Mouse (Mus musculus): Measurements from ENCODE around the gene Ppm1b.
"Not testable (repeated sequence)": the region's sequence is repeated elsewhere in the genome, so short reads cannot be mapped to it uniquely, and the experiment has no call there.

The Ppm1b gene

GRCm38 (mm10) chr17:84956441-84956840, at the start of gene Ppm1b:
TSS of gene Ppm1b (plus strand) at chr17:84956741.
- DNase-seq (ENCODE audit: extremely low spot score, low read depth, low spot score), result no peak

- no peak for DNase-seq (ENCODE audit: extremely low spot score, low read depth, low spot score)
These were observed 34.7 kb upstream of the Ppm1b start for GRCm38 (mm10) chr17:84921666-84922376.

DNA sequence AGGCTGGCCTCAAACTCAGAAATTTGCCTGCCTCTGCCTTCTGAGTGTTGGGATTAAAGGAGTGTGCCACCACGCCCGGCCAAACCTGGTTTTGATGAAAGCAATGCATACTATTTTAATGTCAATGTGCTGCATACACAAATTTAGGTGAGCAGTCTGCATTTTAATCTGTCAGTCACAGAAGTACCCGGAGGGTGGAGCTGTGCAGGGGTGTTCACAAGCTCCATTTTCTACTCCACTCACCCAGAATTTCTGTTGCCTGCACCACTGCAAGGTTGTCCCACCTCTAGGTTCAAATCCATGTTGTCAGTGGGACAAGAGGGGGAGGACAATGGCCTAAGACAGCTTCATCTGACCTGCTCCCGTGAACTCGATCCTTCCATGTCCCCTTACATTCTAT, 31.8 kb upstream of the Ppm1b start:
- no peak for DNase-seq (ENCODE audit: extremely low spot score, low read depth, low spot score)

DNA sequence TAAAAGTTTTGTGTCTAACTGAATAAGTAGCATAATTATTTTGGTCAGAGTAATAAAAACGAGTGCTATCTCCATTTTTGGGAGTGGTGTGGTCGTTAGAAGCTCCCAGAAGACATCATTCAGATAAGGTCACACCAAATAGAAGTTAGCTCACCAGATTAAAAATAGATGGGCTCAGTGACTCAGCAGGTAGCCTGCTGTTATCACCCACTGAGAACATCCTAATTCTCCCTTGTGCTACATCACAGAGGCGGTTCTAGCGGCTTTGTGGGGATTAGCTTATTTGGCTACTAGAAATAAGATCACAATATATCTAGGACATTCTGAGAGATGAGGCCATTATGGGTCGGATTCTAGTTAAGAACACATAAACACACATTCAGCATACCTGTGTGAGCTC, 30.3 kb upstream of the Ppm1b start:
- DNase-seq (ENCODE audit: extremely low spot score, low read depth, low spot score), result no peak

GRCm38 (mm10) chr17:84927580-84927979, 29.0 kb upstream of the Ppm1b start:
- no peak for DNase-seq (ENCODE audit: extremely low spot score, low read depth, low spot score)

- DNase-seq (ENCODE audit: extremely low spot score, low read depth, low spot score), result no peak
These were observed 23.6 kb upstream of the Ppm1b start for GRCm38 (mm10) chr17:84932943-84933342.

GRCm38 (mm10) chr17:84933968-84934367, 22.6 kb upstream of the Ppm1b start:
- DNase-seq (ENCODE audit: extremely low spot score, low read depth, low spot score), result no peak

DNA sequence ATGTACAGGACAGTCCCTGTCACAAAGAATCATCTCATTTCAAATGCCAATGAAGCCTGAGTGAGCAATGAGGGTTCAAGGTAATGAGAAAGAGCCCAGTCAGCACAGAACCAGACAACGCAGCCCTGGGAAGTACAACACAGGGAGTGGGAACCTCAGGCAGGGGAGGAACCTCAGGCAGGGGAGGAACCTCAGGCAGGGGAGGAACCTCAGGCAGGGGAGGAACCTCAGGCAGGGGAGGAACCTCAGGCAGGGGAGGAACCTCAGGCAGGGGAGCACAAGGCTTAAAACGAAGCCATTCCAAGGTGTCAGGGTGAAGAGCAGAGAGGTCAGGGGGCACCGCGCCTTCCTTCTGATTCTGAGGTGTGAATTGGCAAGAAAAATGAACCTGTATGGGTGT, 20.9 kb upstream of the Ppm1b start:
- DNase-seq (ENCODE audit: extremely low spot score, low read depth, low spot score), result not testable (repeated sequence)

DNA sequence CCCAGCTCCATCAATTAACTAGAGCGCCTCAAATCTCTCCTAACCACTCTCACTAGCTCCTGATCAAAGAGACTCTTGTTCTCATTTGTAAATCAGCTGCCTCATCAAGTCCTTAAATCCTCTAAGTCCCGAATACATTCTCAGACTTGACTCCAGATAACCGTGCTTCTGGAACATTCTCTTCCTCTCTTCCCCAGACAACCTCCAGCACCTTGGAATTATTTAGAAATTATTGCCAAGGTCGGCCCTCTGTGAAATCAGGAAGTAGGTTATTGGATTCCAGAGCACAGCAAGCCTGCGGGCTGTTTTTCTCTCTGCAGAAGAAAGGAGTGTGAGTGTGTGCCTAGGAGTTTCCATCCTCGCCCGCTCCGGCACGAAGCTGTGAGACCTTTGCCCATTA, 20.2 kb upstream of the Ppm1b start:
- DNase-seq (ENCODE audit: extremely low spot score, low read depth, low spot score), result no peak

- DNase-seq (ENCODE audit: extremely low spot score, low read depth, low spot score), result no peak
These were observed 19.7 kb upstream of the Ppm1b start for GRCm38 (mm10) chr17:84936809-84937208.

GRCm38 (mm10) chr17:84937220-84937619, 19.3 kb upstream of the Ppm1b start:
- no peak for DNase-seq (ENCODE audit: extremely low spot score, low read depth, low spot score)

DNA sequence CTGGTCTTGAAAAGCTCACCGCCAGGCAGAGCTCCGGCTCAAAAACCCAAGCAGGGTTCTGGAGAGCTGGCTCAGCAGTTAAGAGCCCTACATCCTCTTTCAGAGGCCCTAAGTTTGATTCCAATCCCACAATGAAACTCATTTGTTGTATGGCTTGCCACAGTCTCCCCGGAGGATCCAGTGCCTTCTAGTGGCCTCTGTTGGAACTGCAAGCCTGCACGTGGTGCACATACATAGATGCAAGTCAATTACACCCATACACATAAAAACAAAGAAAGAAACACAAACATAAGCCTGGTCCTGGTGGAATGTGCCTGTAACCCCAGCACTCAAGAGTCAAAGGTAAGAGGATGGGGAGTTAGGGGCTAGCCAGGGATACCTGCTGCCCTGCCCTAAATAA, 18.3 kb upstream of the Ppm1b start:
- DNase-seq (ENCODE audit: extremely low spot score, low read depth, low spot score), result no peak

GRCm38 (mm10) chr17:84940017-84940731, 16.4 kb upstream of the Ppm1b start:
- no peak for DNase-seq (ENCODE audit: extremely low spot score, low read depth, low spot score)

- no peak for DNase-seq (ENCODE audit: extremely low spot score, low read depth, low spot score)
These were observed 15.2 kb upstream of the Ppm1b start for GRCm38 (mm10) chr17:84941291-84941868.

- no peak for DNase-seq (ENCODE audit: extremely low spot score, low read depth, low spot score)
These were observed 14.0 kb upstream of the Ppm1b start for GRCm38 (mm10) chr17:84942358-84943032.

DNA sequence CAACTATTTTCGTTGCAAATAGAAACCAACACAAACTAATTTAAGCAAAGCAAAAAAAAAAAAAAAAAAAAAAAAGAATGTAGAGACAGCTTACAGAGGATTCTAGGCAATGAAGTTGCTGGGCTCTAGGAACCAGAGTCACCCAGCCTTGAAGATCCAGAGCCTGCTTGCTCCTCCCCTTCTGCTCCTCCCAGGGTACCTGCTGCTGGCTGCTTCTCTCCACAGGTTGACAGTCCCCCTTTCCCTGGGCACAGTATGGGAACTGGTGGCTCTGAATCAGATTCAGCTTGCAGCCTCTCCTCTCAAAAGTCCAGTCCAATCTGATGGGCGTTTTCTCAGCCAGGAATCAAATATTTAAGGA, 13.5 kb upstream of the Ppm1b start:
- no peak for DNase-seq (ENCODE audit: extremely low spot score, low read depth, low spot score)

- DNase-seq (ENCODE audit: extremely low spot score, low read depth, low spot score), result no peak
These were observed 12.2 kb upstream of the Ppm1b start for GRCm38 (mm10) chr17:84944348-84944747.

DNA sequence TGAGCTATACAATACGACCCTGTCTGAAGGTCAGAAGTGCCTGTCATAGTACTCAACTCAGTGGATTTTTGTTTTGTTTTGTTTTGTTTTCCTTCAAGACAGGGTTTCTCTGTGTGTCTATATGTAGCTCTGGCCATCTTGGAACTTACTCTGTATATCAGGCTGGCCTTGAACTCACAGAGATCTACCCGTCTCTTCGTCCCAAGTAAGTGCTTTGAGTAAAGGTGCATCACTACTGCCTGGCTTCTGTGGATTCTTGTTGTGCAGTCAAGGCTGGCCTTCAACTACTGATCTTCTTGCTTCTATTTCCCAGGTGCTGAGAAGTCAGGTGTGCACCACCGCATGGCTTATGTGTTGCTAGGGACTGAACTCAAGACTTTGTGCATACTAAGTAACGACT, 4.0 kb upstream of the Ppm1b start:
- DNase-seq (ENCODE audit: extremely low spot score, low read depth, low spot score), result no peak

DNA sequence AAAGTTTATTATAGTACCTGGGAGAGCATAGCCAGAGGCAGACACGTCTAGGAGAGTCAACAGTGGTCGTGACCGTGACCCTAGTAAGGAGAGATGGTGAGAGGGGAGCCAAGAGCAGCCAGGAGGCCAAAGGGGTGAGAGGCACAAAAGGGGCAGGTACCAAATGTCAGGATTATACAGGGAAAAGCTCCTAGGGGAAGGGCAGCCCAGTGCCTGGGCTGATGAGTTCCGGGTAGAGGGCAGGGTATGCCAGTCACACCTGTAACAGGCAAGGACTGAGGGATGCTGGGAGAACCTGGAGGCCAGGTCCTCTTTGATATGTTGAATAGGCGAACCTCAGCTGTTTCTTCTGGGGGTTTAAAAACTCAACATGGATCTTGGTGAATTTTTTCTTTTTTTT, 2.8 kb upstream of the Ppm1b start:
- DNase-seq (ENCODE audit: extremely low spot score, low read depth, low spot score), result no peak

GRCm38 (mm10) chr17:84954881-84955280, 1.7 kb upstream of the Ppm1b start:
- no peak for DNase-seq (ENCODE audit: extremely low spot score, low read depth, low spot score)

DNA sequence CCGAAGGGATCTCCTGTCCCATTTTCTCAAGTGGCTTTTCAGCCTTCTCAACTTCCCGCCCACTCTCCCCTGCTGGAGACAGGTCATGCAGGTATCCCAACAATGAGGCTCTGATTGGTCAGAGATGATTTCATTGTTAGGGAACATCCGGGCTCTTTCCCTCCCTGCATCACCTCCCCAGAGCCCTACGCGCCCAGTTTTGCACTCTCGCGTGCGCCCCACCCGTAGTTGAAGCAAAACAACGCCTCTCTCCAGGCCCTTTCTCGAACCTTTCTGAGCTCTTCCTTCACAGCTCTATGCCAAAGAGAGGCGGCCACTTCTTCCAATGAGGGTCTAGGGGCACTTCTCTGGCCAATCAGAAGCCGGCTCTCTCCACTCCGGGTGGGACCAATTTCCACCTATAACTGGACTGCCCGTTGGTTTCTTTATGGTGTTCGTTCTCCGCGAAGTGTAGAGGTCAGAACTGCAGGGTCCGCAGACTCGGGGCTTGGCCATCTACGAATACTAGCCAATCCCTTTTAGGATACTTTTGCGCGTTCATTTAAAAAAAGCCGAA, 468 bp downstream of the Ppm1b start:
- DNase-seq (ENCODE audit: extremely low spot score, low read depth, low spot score), result peak; percentile 95

Measured in hindlimb bud, embryonic 11.5 days (tissue).